10 mouse cellular contexts compared by ENCODE assay signal in genomic region chr3:101611813-101612491, GRCm38 (mm10). TPM values are rescaled to one million over a fixed set of nuclear protein-coding genes. Genes with fewer than 3 reads are reported as not detected.
DNase-seq lines count a peak whose midpoint lies in the region; ATAC-seq and TF ChIP-seq lines count a peak whose summit lies in the region.
"Had no signal": no experiment of that assay in that cellular context is flagged by ENCODE, and none has a peak within 500 bp of the region (broad histone marks: within the 10 kb centered on the region; RNA-seq: fewer than 3 reads in every experiment).

No protein-coding gene starts in this region.

- ATAC-seq in intestine, embryonic 14.5 days (replicated peaks; ENCODE audit: low FRiP score, low TSS enrichment, low read depth), result peak; percentile 86
- ATAC-seq in intestine, postnatal 0 days, result no peak
- peak; percentile 87 for ATAC-seq in limb, embryonic 12.5 days (ENCODE audit: insufficient number of reproducible peaks, insufficient read depth, low FRiP score, low TSS enrichment, low read depth)
- ATAC-seq in liver, postnatal 0 days, result no peak

- H3K4me1 ChIP-seq in intestine, embryonic 14.5 days (replicated peaks; ENCODE audit: control insufficient read depth, insufficient read depth, low read length), result peaks cover 14% of the 10 kb centered on the region
- no peaks in the 10 kb centered on the region; the same call in 1 of the 2 replicates for H3K4me1 ChIP-seq in intestine, postnatal 0 days (replicated peaks; ENCODE audit: control insufficient read depth, insufficient read depth, low read length)
- H3K4me1 ChIP-seq in embryonic facial prominence, embryonic 10.5 days, result peaks cover 22% of the 10 kb centered on the region
- peaks cover 21% of the 10 kb centered on the region for H3K4me1 ChIP-seq in limb, embryonic 12.5 days (replicated peaks)
- 0 out of 2 replicates have a peak, but pooled peaks cover 5% of the 10 kb centered on the region for H3K4me1 ChIP-seq in thymus, adult 2 months (replicated peaks; ENCODE audit: control insufficient read depth, insufficient read depth, low read length)
- no peaks in the 10 kb centered on the region for H3K4me1 ChIP-seq in liver, postnatal 0 days (ENCODE audit: insufficient read depth)

- DNase-seq in intestine, embryonic 14.5 days (ENCODE audit: low spot score), result peak; percentile 64
- peak; percentile 73 for DNase-seq in embryonic facial prominence, embryonic 10.5 days (ENCODE audit: low spot score)
- DNase-seq in forelimb bud, embryonic 11.5 days (ENCODE audit: low read depth, low spot score), result peak; percentile 89
- no peak for DNase-seq in thymus, adult 2 months
- DNase-seq in adipocyte (ENCODE audit: low spot score), result no peak
- DNase-seq in liver, postnatal 0 days, result no peak
- DNase-seq: cerebellum, postnatal 25 days; lung, embryonic 14.5 days had no signal

- H3K4me2 ChIP-seq in intestine, embryonic 14.5 days (ENCODE audit: low read length), result peak overlapping the region; percentile 6; the same call in 1 of the 2 replicates
- no peak overlapping the region for H3K4me2 ChIP-seq in intestine, postnatal 0 days (replicated peaks; ENCODE audit: low read depth)
- peak overlapping the region; percentile 27; the same call in 1 of the 2 replicates for H3K4me2 ChIP-seq in limb, embryonic 12.5 days
- no peak overlapping the region for H3K4me2 ChIP-seq in liver, postnatal 0 days (ENCODE audit: low read depth, low read length)
- H3K4me2 ChIP-seq: lung, embryonic 14.5 days had no signal

- TF ChIP-seq POLR2A in thymus, adult 2 months (IDR thresholded peaks at IDR 0.05; ENCODE audit: control insufficient read depth, extremely low read depth, insufficient read depth, low read length, poor library complexity), result no peak

- 24% methylated on average over 10 of the region's 10 CpGs for WGBS in intestine, embryonic 14.5 days
- 52% methylated on average over 10 of the region's 10 CpGs for WGBS in intestine, postnatal 0 days
- WGBS in embryonic facial prominence, embryonic 10.5 days, result 43% methylated on average over 10 of the region's 10 CpGs
- 21% methylated on average over 10 of the region's 10 CpGs for WGBS in limb, embryonic 12.5 days
- WGBS in thymus, adult 2 months, result 72% methylated on average over 10 of the region's 10 CpGs
- 62% methylated on average over 10 of the region's 10 CpGs for WGBS in liver, postnatal 0 days (ENCODE audit: insufficient replicate concordance)

- no peak for TF ChIP-seq CTCF in intestine, postnatal 0 days (IDR thresholded peaks at IDR 0.05; ENCODE audit: low read depth)
- no peak for TF ChIP-seq CTCF in thymus, adult 2 months (IDR thresholded peaks at IDR 0.05; ENCODE audit: borderline replicate concordance, control insufficient read depth, extremely low read depth, insufficient read depth, low read length, poor library complexity)
- TF ChIP-seq CTCF in liver, postnatal 0 days (IDR thresholded peaks at IDR 0.05; ENCODE audit: low read depth), result no peak

- no peaks in the 10 kb centered on the region for H3K36me3 ChIP-seq in intestine, embryonic 14.5 days (ENCODE audit: control insufficient read depth, insufficient read depth, low read length)
- no peaks in the 10 kb centered on the region for H3K36me3 ChIP-seq in intestine, postnatal 0 days (ENCODE audit: control insufficient read depth, insufficient read depth)
- no peaks in the 10 kb centered on the region for H3K36me3 ChIP-seq in embryonic facial prominence, embryonic 10.5 days (replicated peaks)
- H3K36me3 ChIP-seq in limb, embryonic 12.5 days, result no peaks in the 10 kb centered on the region
- H3K36me3 ChIP-seq in thymus, adult 2 months (ENCODE audit: control insufficient read depth, insufficient read depth, low read length), result no peaks in the 10 kb centered on the region
- H3K36me3 ChIP-seq in liver, postnatal 0 days (replicated peaks; ENCODE audit: insufficient read depth, low read length), result no peaks in the 10 kb centered on the region

- H3K9me3 ChIP-seq in intestine, embryonic 14.5 days (ENCODE audit: control insufficient read depth, low read length), result no peaks in the 10 kb centered on the region
- no peaks in the 10 kb centered on the region for H3K9me3 ChIP-seq in intestine, postnatal 0 days (ENCODE audit: control insufficient read depth)
- no peaks in the 10 kb centered on the region for H3K9me3 ChIP-seq in embryonic facial prominence, embryonic 10.5 days
- no peaks in the 10 kb centered on the region for H3K9me3 ChIP-seq in limb, embryonic 12.5 days
- no peaks in the 10 kb centered on the region for H3K9me3 ChIP-seq in liver, postnatal 0 days (ENCODE audit: low read length)

- peak overlapping the region; percentile 65 for H3K27ac ChIP-seq in intestine, embryonic 14.5 days (ENCODE audit: low read depth)
- no peak overlapping the region for H3K27ac ChIP-seq in intestine, postnatal 0 days (ENCODE audit: low read depth, low read length)
- peak overlapping the region; percentile 76 for H3K27ac ChIP-seq in embryonic facial prominence, embryonic 10.5 days (replicated peaks)
- H3K27ac ChIP-seq in limb, embryonic 12.5 days, result peak overlapping the region; percentile 87
- no peak overlapping the region for H3K27ac ChIP-seq in thymus, adult 2 months (ENCODE audit: control insufficient read depth, insufficient read depth, low read length)
- no peak overlapping the region for H3K27ac ChIP-seq in liver, postnatal 0 days (ENCODE audit: low read depth)

- TF ChIP-seq EP300 in liver, postnatal 0 days (IDR thresholded peaks at IDR 0.05; ENCODE audit: low read depth), result no peak

- no peak overlapping the region for H3K4me3 ChIP-seq in intestine, embryonic 14.5 days (ENCODE audit: low read depth, low read length)
- H3K4me3 ChIP-seq in intestine, postnatal 0 days (ENCODE audit: low read depth, low read length), result no peak overlapping the region
- no peak overlapping the region for H3K4me3 ChIP-seq in embryonic facial prominence, embryonic 10.5 days
- H3K4me3 ChIP-seq in limb, embryonic 12.5 days (replicated peaks), result no peak overlapping the region
- no peak overlapping the region for H3K4me3 ChIP-seq in thymus, adult 2 months (ENCODE audit: control insufficient read depth, insufficient read depth, low read length)
- no peak overlapping the region for H3K4me3 ChIP-seq in liver, postnatal 0 days (ENCODE audit: low read depth, low read length)

- no peak overlapping the region for H3K9ac ChIP-seq in intestine, embryonic 14.5 days (ENCODE audit: low read length)
- H3K9ac ChIP-seq in intestine, postnatal 0 days (ENCODE audit: low read depth, low read length), result no peak overlapping the region
- H3K9ac ChIP-seq in limb, embryonic 12.5 days (replicated peaks), result no peak overlapping the region
- no peak overlapping the region for H3K9ac ChIP-seq in liver, postnatal 0 days (replicated peaks)
- H3K9ac ChIP-seq: lung, embryonic 14.5 days had no signal

- H3K27me3 ChIP-seq in intestine, embryonic 14.5 days (replicated peaks; ENCODE audit: control insufficient read depth, insufficient read depth, low read length), result no peaks in the 10 kb centered on the region
- H3K27me3 ChIP-seq in intestine, postnatal 0 days (replicated peaks; ENCODE audit: control insufficient read depth, insufficient read depth, low read length), result no peaks in the 10 kb centered on the region
- H3K27me3 ChIP-seq in embryonic facial prominence, embryonic 10.5 days (replicated peaks; ENCODE audit: low read depth, poor library complexity, severe bottlenecking), result peaks cover 3% of the 10 kb centered on the region; the same call in 1 of the 2 replicates
- no peaks in the 10 kb centered on the region for H3K27me3 ChIP-seq in limb, embryonic 12.5 days
- no peaks in the 10 kb centered on the region for H3K27me3 ChIP-seq in thymus, adult 2 months (ENCODE audit: control insufficient read depth, insufficient read depth, low read length)
- H3K27me3 ChIP-seq in liver, postnatal 0 days (ENCODE audit: insufficient read depth, low read length), result no peaks in the 10 kb centered on the region

RNA-seq across cellular contexts. Expression of gene Atp1a1, which starts 7.5 kb away (rescaled TPM):
- 238 and 276 TPM in 2 replicates for polyA plus RNA-seq in intestine, embryonic 14.5 days (2014; fragmentation: Nextera tagmentation; extraction: Ambion mirVana)
- polyA plus RNA-seq in intestine, postnatal 0 days (2015; fragmentation: Nextera tagmentation; extraction: Ambion mirVana), result 309 and 318 TPM in 2 replicates
- polyA plus RNA-seq in embryonic facial prominence, embryonic 10.5 days (2016; fragmentation: Nextera tagmentation; extraction: Ambion mirVana), result 38.4 and 45.5 TPM in 2 replicates
- polyA plus RNA-seq in limb, embryonic 12.5 days (2016; fragmentation: Nextera tagmentation; extraction: Ambion mirVana), result 57.1 and 67.6 TPM in 2 replicates
- polyA plus RNA-seq in thymus, adult 2 months (2012; rRNA removed), result 273 and 288 TPM in 2 replicates
- 39.3 and 40.8 TPM in 2 replicates for polyA plus RNA-seq in liver, postnatal 0 days (2015; fragmentation: Nextera tagmentation; extraction: Ambion mirVana)

Comparison
In these comparisons a context has a peak if more than half of its experiments do, and no peak if none do; other contexts are left out.
1. ATAC-seq: peak in intestine, embryonic 14.5 days (single experiment) and limb, embryonic 12.5 days (single experiment); none in intestine, postnatal 0 days (single experiment) and liver, postnatal 0 days (single experiment).
2. H3K27ac ChIP-seq: peak in intestine, embryonic 14.5 days (single experiment), embryonic facial prominence, embryonic 10.5 days (single experiment) and limb, embryonic 12.5 days (single experiment); none in intestine, postnatal 0 days (single experiment), thymus, adult 2 months (single experiment) and liver, postnatal 0 days (single experiment).
3. H3K4me2 ChIP-seq: peak in intestine, embryonic 14.5 days (single experiment) and limb, embryonic 12.5 days (single experiment); none in intestine, postnatal 0 days (single experiment) and liver, postnatal 0 days (single experiment).
4. DNase-seq: peak in intestine, embryonic 14.5 days (single experiment), embryonic facial prominence, embryonic 10.5 days (single experiment) and forelimb bud, embryonic 11.5 days (single experiment); none in thymus, adult 2 months (single experiment), adipocyte (single experiment) and liver, postnatal 0 days (single experiment).